Mouse (Mus musculus): ENCODE data around the gene Tmbim1. TPM values are rescaled to one million over a fixed set of nuclear protein-coding genes. Genes with fewer than 3 reads are reported as not detected.

Gene Tmbim1
- polyA plus RNA-seq (2017; shearing (Covaris generic)), result 10 to 100 TPM in 1 of 2 experiments, 1 to 10 TPM in 1; 8.1 to 31.0 TPM

DNA sequence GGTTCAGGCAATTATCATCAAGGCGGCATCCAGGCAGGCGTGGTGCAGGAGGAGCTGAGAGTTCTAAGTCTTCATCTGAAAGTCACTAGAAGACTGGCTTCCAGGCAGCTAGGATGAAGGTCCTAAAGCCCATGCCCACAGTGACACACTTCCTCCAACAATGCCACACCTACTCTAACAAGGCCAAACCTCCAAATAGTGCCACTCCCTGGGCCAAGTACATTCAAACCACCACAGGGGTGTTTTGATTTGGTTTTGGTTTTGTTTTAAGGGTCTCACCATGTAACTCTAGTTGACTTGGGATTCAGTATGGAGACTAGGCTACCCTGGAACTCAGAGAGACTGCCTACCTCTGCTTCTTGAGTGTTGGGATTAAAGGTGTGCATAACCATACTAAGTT is at the start of gene Tmbim1:
Tmbim1 (minus strand) TSS at position 101 of the 400 bp plus-strand sequence.

DNA sequence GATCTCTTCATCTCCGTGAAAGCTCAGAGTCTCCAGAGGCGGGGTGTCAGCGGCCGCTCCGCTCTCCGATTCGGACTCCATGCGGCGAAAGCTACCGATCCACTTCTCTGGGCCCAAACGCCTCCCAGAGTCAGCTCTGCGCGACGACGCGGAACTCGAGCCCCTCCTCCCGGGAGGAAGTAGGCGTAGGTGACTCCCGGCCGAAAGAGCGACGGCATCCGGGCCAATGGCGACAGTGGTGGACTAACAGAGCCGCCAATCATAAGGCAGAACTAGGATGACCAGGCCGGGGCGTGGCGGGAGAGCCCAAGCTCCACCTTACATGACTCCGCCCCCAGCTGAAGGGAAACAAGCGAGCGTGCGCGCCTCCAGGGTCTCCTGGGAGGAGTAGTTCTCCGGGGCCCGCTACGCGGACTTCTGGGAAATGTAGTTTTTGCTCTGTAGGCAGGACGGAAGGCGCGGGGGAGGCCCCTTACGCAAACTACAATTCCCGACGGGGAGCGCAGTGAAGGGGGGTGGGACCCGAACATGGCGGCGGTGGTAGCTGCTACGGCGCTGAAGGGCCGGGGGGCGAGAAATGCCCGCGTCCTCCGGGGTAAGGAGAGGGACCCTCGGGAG is 20.8 kb downstream of the Tmbim1 start, which contains the start of the genes Aamp and Pnkd:
Aamp (minus strand) TSS at position 196 of the 618 bp plus-strand sequence.
Pnkd (plus strand) TSS at position 388 of the 618 bp plus-strand sequence.

DNA sequence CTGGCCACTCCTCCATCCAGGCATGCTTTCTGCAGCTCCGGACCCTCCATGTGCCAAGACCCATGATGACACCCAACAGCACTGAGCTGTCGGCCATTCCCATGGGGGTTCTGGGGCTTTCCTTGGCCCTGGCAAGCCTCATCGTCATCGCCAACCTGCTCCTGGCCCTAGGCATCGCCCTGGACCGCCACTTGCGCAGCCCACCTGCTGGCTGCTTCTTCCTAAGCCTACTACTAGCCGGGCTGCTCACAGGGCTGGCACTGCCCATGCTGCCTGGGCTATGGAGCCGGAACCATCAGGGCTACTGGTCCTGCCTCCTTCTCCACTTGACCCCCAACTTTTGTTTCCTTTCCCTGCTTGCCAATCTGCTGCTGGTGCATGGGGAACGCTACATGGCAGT is 26.9 kb downstream of the Tmbim1 start, which contains the start of gene Gpbar1:
Gpbar1 (plus strand) TSS at position 13 of the 400 bp plus-strand sequence.

Other genes starting within 250 kb of the Tmbim1 start
- 10 to 100 TPM in 1 of 2 experiments, 1 to 10 TPM in 1; 7.8 to 22.3 TPM for gene Tns1, start 181.2 kb downstream of the Tmbim1 start, polyA plus RNA-seq (2017; shearing (Covaris generic))
- gene Rufy4, start 180.1 kb downstream of the Tmbim1 start, polyA plus RNA-seq (2017; shearing (Covaris generic)), result not detected
- under 1 TPM; 0.05 to 0.18 TPM for gene Cxcr2, start 151.6 kb downstream of the Tmbim1 start, polyA plus RNA-seq (2017; shearing (Covaris generic))
- gene Cxcr1, start 111.0 kb downstream of the Tmbim1 start, polyA plus RNA-seq (2017; shearing (Covaris generic)), result not detected
- gene Arpc2, start 69.5 kb downstream of the Tmbim1 start, polyA plus RNA-seq (2017; shearing (Covaris generic)), result 1,000 to 10,000 TPM; 1,103 to 1,270 TPM
- gene Gpbar1, start 27.1 kb downstream of the Tmbim1 start, polyA plus RNA-seq (2017; shearing (Covaris generic)), result under 1 TPM in 1 of 2 experiments, not detected in 1; 0.16 TPM
- 100 to 1,000 TPM; 193 to 248 TPM for gene Aamp, start 20.9 kb downstream of the Tmbim1 start, polyA plus RNA-seq (2017; shearing (Covaris generic))
- gene Pnkd, start 20.7 kb downstream of the Tmbim1 start, polyA plus RNA-seq (2017; shearing (Covaris generic)), result 10 to 100 TPM; 70.6 to 76.1 TPM
- gene Catip, start 56.5 kb upstream of the Tmbim1 start, polyA plus RNA-seq (2017; shearing (Covaris generic)), result not detected
- 1 to 10 TPM; 1.9 to 4.5 TPM for gene Slc11a1, start 69.6 kb upstream of the Tmbim1 start, polyA plus RNA-seq (2017; shearing (Covaris generic))
- gene Ctdsp1, start 85.9 kb upstream of the Tmbim1 start, polyA plus RNA-seq (2017; shearing (Covaris generic)), result 1 to 10 TPM; 4.9 to 6.8 TPM
- under 1 TPM; 0.05 to 0.16 TPM for gene Vil1, start 103.8 kb upstream of the Tmbim1 start, polyA plus RNA-seq (2017; shearing (Covaris generic))
- gene Cnot9, start 200.4 kb upstream of the Tmbim1 start, polyA plus RNA-seq (2017; shearing (Covaris generic)), result 10 to 100 TPM; 34.7 to 37.7 TPM
- gene Plcd4, start 237.3 kb upstream of the Tmbim1 start, polyA plus RNA-seq (2017; shearing (Covaris generic)), result 1 to 10 TPM in 1 of 2 experiments, under 1 TPM in 1; 0.66 to 1.5 TPM
- 10 to 100 TPM; 12.0 to 13.0 TPM for gene Usp37, start 238.7 kb upstream of the Tmbim1 start, polyA plus RNA-seq (2017; shearing (Covaris generic))